Mouse (Mus musculus) spleen, adult 12 weeks (tissue): ENCODE measurements around the gene Cox7a2l.

Experiments used
- DNase-seq: peaks from one replicate; pipeline ENCODE4 v3.0.0; 2022; ENCODE audit warnings: low spot score

Gene Cox7a2l

DNA sequence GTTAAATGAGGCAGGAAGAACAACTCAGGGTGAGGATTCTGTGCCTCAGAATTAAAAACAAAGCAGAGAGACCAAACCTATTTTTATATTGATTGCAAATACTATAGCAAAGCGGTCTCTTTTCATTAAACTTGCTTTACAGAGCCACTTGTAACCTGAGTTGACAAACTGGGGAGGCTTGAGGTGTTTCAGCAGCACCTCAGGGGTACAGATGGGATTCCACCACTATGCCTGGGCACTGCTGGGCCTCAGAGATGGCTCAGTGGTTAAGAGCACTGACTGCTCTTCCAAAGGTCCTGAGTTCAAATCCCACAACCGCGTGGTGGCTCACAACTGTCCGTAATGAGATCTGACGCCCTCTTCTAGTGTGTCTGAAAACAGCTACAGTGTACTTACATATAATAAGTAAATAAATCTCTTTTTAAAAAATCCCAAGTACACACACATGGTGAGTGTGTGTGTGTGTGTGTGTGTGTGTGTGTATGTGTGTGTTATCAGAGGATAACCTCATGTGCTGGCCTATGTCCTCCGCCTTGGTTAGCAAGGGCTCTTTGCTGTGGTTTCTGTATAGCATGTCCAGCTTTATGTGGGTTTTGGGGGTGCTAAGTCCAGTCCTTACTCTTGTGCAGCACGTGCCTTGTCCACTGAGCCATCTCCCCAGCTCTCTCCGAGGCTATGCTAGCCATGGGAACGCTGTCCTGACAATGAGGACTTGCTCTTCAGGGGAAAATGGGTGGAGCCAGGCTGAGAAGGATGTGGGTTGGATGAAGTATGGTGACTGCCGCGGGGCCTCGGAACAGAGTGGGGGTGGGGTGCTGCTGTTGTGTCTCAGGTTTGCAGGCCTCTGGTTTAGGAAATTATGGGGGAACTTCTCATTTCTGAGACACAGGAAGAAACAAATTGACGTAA lies 9.7 kb upstream of the Cox7a2l start:
- DNase-seq = peak; percentile 12

DNA sequence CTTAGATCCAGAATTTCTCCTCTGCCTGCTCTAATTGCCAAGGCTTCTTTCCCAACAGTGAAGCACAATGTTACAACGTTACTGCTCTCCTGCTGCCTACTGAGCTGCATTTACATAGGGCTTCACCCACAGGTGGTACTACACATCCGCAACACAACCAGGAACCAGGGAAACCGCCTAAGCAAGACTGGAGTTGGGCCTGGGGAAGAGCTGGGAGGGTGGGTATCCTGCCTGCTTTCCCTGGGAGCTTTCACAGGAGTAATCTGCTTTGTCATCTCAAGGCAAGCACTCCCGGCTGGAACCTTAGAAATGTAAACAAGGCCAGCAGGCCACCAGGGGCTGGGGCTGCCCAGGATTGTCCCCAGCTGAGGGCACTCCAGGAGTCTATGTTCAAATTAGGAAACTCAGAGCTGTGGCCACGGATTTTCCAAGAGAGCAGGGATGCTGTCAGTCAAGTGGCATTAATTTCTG lies 9.0 kb upstream of the Cox7a2l start:
- DNase-seq = no peak

DNA sequence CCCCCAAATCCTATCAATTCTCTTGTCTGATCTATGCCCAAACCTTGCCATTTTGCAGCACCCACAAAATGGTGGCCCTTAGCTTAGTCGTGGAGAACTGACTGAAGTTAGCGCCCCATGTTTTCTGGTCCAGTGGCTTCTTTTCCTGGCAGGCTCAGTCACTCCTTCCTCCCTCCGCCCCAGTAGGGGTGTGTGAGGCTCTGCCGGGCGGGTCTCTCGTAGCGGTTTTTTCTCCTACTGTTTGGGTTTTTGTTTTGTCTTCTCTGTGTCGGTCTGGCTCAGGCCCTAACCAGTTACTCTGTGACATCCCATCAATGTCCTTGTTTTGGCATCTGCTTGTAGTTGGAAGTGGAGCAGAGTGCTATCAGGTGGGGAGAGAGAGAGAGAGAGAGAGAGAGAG lies 8.5 kb upstream of the Cox7a2l start:
- no peak for DNase-seq

DNA sequence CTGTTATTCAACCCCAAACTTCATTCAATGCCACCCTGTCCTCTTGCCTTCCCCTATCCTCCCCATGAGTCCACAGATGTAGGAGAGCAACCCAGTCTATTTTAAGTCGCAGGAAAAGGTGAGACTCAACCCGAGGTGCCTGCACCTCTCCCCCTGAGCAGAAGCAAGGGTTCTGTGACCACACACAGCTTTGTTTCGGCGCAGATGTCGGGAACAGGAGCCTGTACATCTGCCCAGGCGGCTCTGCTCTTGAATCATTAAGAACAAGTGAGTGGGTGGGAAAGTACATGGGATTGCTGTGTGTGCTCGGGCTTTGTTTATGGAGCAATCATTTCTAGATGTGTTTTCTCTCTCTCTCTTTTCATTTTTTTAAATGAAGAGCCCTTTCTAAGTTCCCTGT lies 7.6 kb upstream of the Cox7a2l start:
- no peak for DNase-seq

GRCm38 (mm10) chr17:83522590-83523379 lies 5.7 kb upstream of the Cox7a2l start:
- no peak for DNase-seq

DNA sequence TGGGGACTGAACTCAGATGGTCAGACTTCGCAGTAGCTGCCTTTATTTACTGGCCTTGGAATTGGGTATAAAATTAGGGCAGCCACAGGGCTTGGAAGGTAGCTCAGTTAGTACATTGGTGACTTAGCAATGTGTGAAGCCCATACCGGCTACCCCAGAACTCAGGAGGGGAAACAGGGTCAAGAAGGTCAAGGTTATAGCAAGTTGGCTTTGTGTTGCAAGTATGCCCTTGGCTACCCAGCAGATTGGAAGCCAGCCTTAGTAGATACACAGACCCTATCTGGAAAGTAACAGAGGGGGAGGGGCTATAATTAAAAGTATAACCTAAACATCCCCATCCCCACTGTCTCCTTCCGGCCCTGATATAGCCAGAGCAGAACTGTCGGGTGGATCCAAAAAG lies 4.8 kb upstream of the Cox7a2l start:
- no peak for DNase-seq

GRCm38 (mm10) chr17:83514213-83514701 lies 2.9 kb downstream of the Cox7a2l start:
- DNase-seq = peak; percentile 77

DNA sequence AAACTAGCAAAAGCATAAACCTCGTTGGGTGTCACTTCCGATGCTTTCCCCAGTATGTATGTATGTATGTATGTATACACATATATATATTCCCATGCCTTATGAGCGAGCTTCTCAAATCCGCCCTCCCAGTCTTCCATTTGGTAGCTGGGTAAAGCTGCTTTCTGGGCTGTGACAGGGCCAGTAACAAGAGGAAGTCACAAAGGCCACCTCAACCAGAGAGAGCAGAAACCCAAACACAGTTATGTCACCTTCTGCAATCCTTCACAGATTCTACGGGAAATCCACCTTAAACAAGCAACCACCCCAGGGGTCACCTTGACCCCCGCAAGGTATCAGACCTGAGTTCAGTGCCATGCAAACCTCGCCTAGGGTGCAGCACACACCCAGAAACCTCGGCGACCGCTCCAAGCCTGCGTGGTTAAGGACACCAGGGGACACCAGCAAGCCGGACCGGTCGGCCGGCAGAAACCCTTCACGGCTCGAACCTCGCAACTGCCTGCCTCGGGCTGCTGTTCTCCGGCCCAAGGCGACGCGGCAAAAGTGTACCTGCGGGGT lies 3.4 kb downstream of the Cox7a2l start:
- DNase-seq = no peak

- no peak for DNase-seq
Observed at GRCm38 (mm10) chr17:83512130-83512529, 5.0 kb downstream of the Cox7a2l start.

GRCm38 (mm10) chr17:83503693-83504092 lies 13.4 kb downstream of the Cox7a2l start:
- no peak for DNase-seq

- DNase-seq = no peak
Observed at GRCm38 (mm10) chr17:83499692-83500091, 17.4 kb downstream of the Cox7a2l start.

GRCm38 (mm10) chr17:83498889-83499288 lies 18.2 kb downstream of the Cox7a2l start:
- no peak for DNase-seq

DNA sequence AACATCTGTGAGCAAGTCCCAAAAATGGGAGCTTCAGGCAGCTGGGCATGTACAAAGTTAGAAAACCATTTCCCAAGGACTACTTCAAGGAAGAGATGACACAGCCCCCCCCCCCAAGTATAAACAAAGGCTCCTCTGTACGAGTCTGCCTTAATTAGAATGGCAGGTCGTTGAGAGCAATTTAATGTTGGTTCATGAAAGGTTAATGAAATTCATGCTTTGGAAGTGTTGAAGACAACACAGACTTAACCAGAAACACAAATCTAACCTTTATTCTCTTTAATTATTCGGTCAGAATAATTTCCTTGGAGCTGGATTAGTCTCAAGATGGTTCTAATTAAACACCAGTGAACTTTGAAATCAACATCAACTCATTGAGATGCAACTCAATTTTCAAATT lies 29.4 kb downstream of the Cox7a2l start:
- DNase-seq = no peak

- no peak for DNase-seq
Observed at GRCm38 (mm10) chr17:83483784-83484183, 33.3 kb downstream of the Cox7a2l start.

DNA sequence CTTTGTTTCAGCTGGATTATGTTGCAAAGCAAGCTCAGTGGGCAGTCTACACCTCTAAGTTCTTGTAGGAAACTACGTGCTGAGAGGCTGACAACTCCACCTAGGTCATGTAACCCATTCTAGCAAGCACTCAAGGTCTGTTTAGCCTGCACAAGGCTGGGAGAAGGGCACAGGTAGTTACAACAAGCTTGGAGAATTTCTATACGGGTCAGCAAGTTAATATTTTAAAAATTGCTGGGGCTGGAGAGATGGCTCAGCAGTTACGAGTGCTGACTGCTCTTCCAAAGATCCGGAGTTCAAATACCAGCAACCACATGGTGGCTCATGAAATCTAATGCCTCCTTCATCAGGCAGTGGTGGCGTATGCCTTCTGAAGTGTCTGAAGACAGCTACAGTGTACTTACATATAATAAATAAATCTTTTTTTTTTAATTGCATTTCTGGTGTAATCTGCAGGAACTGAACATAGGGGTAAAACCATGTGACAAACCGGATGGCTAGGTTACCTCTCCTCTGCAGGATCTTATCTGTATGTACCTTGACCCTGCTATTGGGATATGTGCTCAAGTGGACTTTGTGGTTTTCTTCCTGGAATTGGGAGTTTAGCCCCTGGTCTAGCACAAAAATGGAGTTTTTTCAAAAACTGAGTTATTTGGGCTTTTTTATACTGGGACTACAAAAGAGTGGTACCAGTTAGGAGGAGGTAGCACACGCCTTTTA lies 34.2 kb downstream of the Cox7a2l start:
- no peak for DNase-seq

DNA sequence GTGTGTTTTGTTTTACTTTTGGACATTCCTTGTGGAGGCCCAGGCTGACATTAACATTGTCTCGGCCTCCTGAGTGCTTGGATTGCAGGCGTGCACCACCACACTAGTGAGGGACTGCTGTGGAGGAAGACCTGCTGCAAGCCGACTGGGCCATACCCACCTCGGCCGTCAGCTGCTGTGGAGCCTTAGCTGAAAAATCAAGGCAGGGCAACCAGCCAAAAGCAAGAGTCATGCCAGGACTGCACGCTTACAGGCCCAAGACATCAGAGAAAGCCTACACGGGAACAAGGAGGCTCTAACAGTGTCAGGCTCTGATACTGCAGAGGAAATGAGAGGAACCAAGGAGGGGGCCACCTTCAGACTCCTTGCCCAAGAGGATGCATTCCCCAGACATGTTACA lies 35.6 kb downstream of the Cox7a2l start:
- DNase-seq = no peak

- DNase-seq = no peak
Observed at GRCm38 (mm10) chr17:83477089-83477488, 40.0 kb downstream of the Cox7a2l start.

DNA sequence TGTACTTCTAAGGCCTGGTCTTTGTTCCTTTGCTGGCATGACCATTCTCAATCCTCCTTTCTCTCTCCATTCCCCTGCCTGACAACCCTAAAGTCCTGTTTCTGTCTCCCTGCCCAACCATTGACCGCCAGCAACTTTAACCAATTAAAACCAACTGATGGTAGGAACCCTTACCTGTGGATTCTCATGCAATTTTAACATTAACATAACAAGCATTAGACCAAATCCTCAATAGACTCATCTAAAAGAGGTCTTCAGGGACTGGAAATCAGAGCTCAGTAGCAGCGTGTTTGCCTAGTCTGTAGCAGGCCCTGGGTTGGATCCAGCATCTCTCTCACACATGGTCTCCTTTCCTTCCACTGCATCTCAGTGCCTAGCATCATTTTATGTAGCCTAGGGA lies 47.5 kb downstream of the Cox7a2l start:
- DNase-seq = no peak

GRCm38 (mm10) chr17:83466697-83467251 lies 50.4 kb downstream of the Cox7a2l start:
- no peak for DNase-seq

DNA sequence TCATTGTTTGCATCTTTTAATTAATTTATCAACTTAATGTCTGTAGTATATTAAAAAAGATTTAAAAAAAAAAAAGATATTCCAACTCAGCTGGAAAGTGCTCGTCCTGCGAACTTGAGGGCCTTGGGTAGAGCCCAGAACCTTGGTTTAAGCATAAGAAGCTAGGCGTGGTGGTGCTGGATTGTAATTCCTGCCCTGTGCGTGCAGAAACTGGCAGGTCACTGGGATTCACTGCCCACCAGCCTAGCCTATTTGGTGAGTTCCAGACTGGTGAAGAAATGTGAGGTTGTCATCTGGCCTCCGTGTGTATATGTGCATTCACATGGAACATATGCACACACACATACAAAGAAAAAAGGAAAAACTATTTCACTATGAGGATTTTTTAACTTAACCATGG lies 51.2 kb downstream of the Cox7a2l start:
- DNase-seq = no peak

DNA sequence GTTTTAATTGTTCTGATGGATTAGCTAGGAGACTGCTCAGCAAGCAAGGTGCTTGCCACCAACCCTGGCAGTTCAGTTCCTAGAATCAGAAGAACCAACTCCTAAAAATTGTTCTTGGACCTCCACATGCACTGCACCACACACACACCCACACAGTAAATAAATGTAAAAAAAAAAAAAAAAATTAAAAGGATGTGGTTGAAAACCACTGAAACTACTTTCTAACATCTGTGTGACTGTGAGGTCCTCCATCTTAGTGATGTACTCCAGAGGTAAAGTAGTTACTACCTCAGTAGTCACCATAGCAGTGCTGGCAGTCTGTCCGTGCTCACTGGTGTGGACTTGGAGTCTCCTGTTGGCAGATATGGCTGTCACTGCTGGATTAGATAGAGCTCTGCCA lies 59.9 kb downstream of the Cox7a2l start:
- no peak for DNase-seq

GRCm38 (mm10) chr17:83453587-83453986 lies 63.5 kb downstream of the Cox7a2l start:
- no peak for DNase-seq
